Mouse (Mus musculus): ENCODE data around the gene D630003M21Rik.

- no peak for TF ChIP-seq EP300 (IDR thresholded peaks at IDR 0.05; ENCODE audit: low read depth)
- no peak for TF ChIP-seq CTCF (IDR thresholded peaks at IDR 0.05; ENCODE audit: low read depth)
Observed at GRCm38 (mm10) chr2:158159376-158160235, 69.4 kb downstream of the D630003M21Rik start.
